Mouse (Mus musculus): Measurements from ENCODE around the gene Mlec.

DNA sequence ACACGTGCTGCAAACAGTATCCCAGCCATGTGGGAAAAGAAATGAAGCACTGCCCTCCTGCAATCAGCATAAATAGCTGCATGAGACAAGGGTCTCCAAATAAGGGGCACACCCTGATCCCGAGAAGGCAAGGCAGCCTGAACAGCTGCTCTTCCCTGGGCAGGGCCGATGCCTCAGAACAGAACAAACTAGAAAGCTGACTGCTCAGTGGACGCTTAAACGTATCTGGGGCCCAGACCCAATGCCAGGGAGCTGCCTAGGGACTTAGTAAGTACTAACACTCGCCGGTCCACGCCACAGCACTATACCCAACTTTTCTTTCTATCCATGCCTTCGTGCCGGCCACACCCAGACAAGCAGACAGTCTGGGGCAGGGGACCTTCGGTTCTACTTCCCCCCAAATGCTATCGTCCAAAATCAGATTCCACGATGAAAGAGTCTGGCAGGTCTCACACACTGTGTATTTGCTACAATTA, 2.8 kb downstream of the Mlec start:
- no peak for TF ChIP-seq CTCF (IDR thresholded peaks at IDR 0.05; ENCODE audit: low read depth)
- no peak for TF ChIP-seq EP300 (IDR thresholded peaks at IDR 0.05; ENCODE audit: low read depth)
